Mouse (Mus musculus) heart, adult 2 months (tissue): Measurements from ENCODE around the gene Atxn2. TPM values are rescaled to one million over a fixed set of nuclear protein-coding genes. Genes with fewer than 3 reads are reported as not detected.
A peak's percentile ranks its signal among the peaks of the same experiment; 100 is the strongest.

Experiments used
- DNase-seq, 2 experiments: peaks; one replicate each; pipeline ENCODE4 v3.0.0; 2021
- H3K27ac ChIP-seq: fragments of 200-600 bp; 2 replicates; pipeline ENCODE4 v1.8.1; 2022
- H3K27me3 ChIP-seq: fragments of 200-500 bp; 2 replicates; pipeline ENCODE4 v1.6.1; 2012; ENCODE audit warnings: mild to moderate bottlenecking, low read length, inconsistent platforms, mixed read lengths; ENCODE audit not compliant: control insufficient read depth, insufficient read depth
- H3K36me3 ChIP-seq: fragments of 200-500 bp; 2 replicates; pipeline ENCODE4 v1.6.1; 2012; ENCODE audit warnings: low read length, inconsistent platforms; ENCODE audit not compliant: control insufficient read depth, insufficient read depth
- H3K4me1 ChIP-seq: fragments of 200-500 bp; 2 replicates; pipeline ENCODE4 v1.6.1; 2011; ENCODE audit warnings: low read length; ENCODE audit not compliant: control insufficient read depth, insufficient read depth
- H3K4me3 ChIP-seq: fragments of 200-600 bp; 2 replicates; pipeline ENCODE4 v1.8.1; 2022
- H3K79me2 ChIP-seq: fragments of 200-500 bp; replicated peaks from 2 replicates; pipeline ENCODE4 v1.6.1; 2012; ENCODE audit warnings: mild to moderate bottlenecking, inconsistent platforms, low read length, moderate library complexity, mixed read lengths; ENCODE audit not compliant: control insufficient read depth, insufficient read depth
- H3K9ac ChIP-seq: fragments of 200-500 bp; 2 replicates; pipeline ENCODE4 v1.6.1; 2012; ENCODE audit warnings: low read depth, mild to moderate bottlenecking, control low read depth, inconsistent platforms, low read length, mixed read lengths
- CTCF ChIP-seq: fragments of 200-600 bp; IDR thresholded peaks from 2 replicates; pipeline ENCODE4 v1.8.1; 2022; ENCODE audit warnings: antibody characterized with exemption, mild to moderate bottlenecking, moderate library complexity
- EP300 ChIP-seq: fragments of 200-500 bp; IDR thresholded peaks from 2 replicates; pipeline ENCODE4 v1.6.1; 2011; ENCODE audit warnings: low read depth, low read length, control low read depth; ENCODE audit not compliant: insufficient read depth
- POLR2A ChIP-seq: fragments of 200-500 bp; IDR thresholded peaks from 2 replicates; pipeline ENCODE4 v1.6.1; 2011; ENCODE audit warnings: mild to moderate bottlenecking, low read depth, low read length, control low read depth; ENCODE audit not compliant: insufficient read depth
- WGBS: fragments of 180-500 bp; shearing (Covaris S2); methylation state at CpG from one replicate; pipeline ENCODE4 v1.1.7; 2018; 5-methylcytosine and 5-hydroxymethylcytosine counted together
- intact Hi-C: fragments of 180-260 bp; cut with DNase I; formaldehyde crosslinking; loops from one replicate; pipeline ENCODE4 v1.15.1; 2025
- polyA plus RNA-seq: library from polyadenylated mRNA; depleted of rRNA; stranded (reverse); fragments of >200 nt; gene quantifications from 2 replicates; pipeline ENCODE4 v1.2.3, GENCODE M21; 2012
- total RNA-seq, 2 experiments: library from RNA; stranded (reverse); gene quantifications; 2 replicates each; pipeline ENCODE4 v1.2.3; 2021

Atxn2 gene
- total and polyA plus RNA-seq, 3 experiments, result 133 to 161 (median 155) TPM

- Histone ChIP-seq H3K27me3 (no peaks in the 10 kb centered on the region), H3K4me1 (peaks cover 15% of the 10 kb centered on the region), H3K79me2 (no peaks in the 10 kb centered on the region), H3K36me3 (peaks cover 5% of the 10 kb centered on the region), H3K27ac (no peak overlapping the region), H3K9ac (no peak overlapping the region), H3K4me3 (no peak overlapping the region)
- no peak for TF ChIP-seq POLR2A
- TF ChIP-seq CTCF, result no peak
- no peak for TF ChIP-seq EP300
- WGBS, result 82% methylated on average over 9 of the region's 9 CpGs
- no peak for DNase-seq
- intact Hi-C loops, result no loop called here
These were observed 106.4 kb downstream of the Atxn2 start for GRCm38 (mm10) chr5:121817551-121817950.

- intact Hi-C loops, result no loop called here
- Histone ChIP-seq H3K36me3 (peaks cover 6% of the 10 kb centered on the region), H3K27me3 (no peaks in the 10 kb centered on the region), H3K27ac (no peak overlapping the region), H3K4me3 (no peak overlapping the region), H3K79me2 (no peaks in the 10 kb centered on the region), H3K4me1 (peaks cover 20% of the 10 kb centered on the region), H3K9ac (no peak overlapping the region)
- no peak for TF ChIP-seq EP300
- TF ChIP-seq CTCF, result no peak
- TF ChIP-seq POLR2A, result no peak
- peak in 1 of 2 experiments; percentile 21 for DNase-seq
- 91% methylated on average over 7 of the region's 7 CpGs for WGBS
These were observed 107.3 kb downstream of the Atxn2 start for GRCm38 (mm10) chr5:121818401-121818800.

DNA sequence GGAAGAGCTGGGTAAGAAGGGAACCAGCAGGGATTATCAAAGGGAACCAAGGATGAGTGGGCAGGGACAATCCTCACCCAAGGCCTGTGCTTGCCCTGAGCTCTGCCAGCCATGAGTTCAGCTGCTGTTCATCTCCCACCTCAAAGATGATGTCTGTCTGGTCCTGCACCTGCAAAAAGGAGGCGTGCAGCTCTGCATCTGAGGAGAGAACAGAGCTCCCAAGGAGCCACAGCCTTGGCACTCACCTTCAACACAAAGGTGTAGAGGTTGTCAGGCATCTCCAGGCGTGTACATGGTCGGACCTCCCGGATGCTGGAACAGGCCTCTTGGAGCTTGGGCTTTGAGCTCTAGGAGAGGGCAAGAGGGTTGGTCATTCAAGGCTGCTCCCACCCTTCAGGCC lies 107.7 kb downstream of the Atxn2 start:
- intact Hi-C loops, result no loop called here
- WGBS, result 93% methylated on average over 4 of the region's 4 CpGs
- H3K9ac ChIP-seq, result no peak overlapping the region
- no peaks in the 10 kb centered on the region for H3K27me3 ChIP-seq
- H3K36me3 ChIP-seq, result peaks cover 9% of the 10 kb centered on the region
- no peak for DNase-seq
- no peak overlapping the region for H3K4me3 ChIP-seq
- no peaks in the 10 kb centered on the region for H3K79me2 ChIP-seq
- H3K4me1 ChIP-seq, result peaks cover 25% of the 10 kb centered on the region
- no peak overlapping the region for H3K27ac ChIP-seq
- TF ChIP-seq POLR2A (no peak), CTCF (no peak)

DNA sequence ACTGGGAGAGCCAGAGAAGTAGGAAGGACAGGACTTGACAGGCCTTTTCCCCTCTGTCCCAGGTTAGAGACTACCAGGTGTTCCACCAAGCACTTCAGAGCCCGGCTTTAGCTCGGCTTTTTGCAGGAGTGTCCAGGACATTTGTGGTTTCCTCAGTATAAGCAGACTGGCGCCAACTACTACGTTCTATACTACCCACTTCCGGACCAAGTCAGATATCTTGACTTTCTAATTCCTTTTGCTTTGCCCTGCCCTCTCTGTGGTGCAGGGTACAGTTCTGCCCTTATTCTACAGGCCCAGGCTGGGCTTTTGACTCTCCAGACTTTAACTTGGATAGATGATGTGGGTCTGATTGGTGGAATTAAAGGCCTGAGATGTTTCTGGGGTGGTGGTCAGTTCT lies 108.4 kb downstream of the Atxn2 start:
- H3K4me3 ChIP-seq, result no peak overlapping the region
- 71% methylated on average over 5 of the region's 5 CpGs for WGBS
- TF ChIP-seq EP300, result no peak
- TF ChIP-seq CTCF, result no peak
- TF ChIP-seq POLR2A, result no peak
- peaks cover 9% of the 10 kb centered on the region for H3K36me3 ChIP-seq
- no peak for DNase-seq
- H3K4me1 ChIP-seq, result peaks cover 29% of the 10 kb centered on the region
- intact Hi-C loops, result no loop called here
- H3K79me2 ChIP-seq, result no peaks in the 10 kb centered on the region
- H3K27me3 ChIP-seq, result no peaks in the 10 kb centered on the region
- H3K9ac ChIP-seq, result no peak overlapping the region
- H3K27ac ChIP-seq, result no peak overlapping the region

- H3K4me1 ChIP-seq, result peaks cover 31% of the 10 kb centered on the region
- no peaks in the 10 kb centered on the region for H3K79me2 ChIP-seq
- peak in 1 of 2 experiments; percentile 21 for DNase-seq
- no peak overlapping the region for H3K4me3 ChIP-seq
- WGBS, result 56% methylated on average over 2 of the region's 2 CpGs
- H3K27me3 ChIP-seq, result no peaks in the 10 kb centered on the region
- H3K36me3 ChIP-seq, result peaks cover 14% of the 10 kb centered on the region
- no peak overlapping the region for H3K9ac ChIP-seq
- intact Hi-C loops, result no loop called here
- H3K27ac ChIP-seq, result peak overlapping the region; percentile 6; the same call in 1 of the 2 replicates
- no peak for TF ChIP-seq EP300
- no peak for TF ChIP-seq POLR2A
- TF ChIP-seq CTCF, result no peak
These were observed 109.0 kb downstream of the Atxn2 start for GRCm38 (mm10) chr5:121820161-121820560.

- Histone ChIP-seq H3K4me1 (peaks cover 35% of the 10 kb centered on the region), H3K36me3 (peaks cover 19% of the 10 kb centered on the region), H3K4me3 (no peak overlapping the region), H3K27me3 (no peaks in the 10 kb centered on the region), H3K9ac (no peak overlapping the region), H3K79me2 (no peaks in the 10 kb centered on the region), H3K27ac (peak overlapping the region; percentile 6; the same call in 1 of the 2 replicates)
- WGBS, result 17% methylated on average over 3 of the region's 3 CpGs
- intact Hi-C loops, result no loop called here
- TF ChIP-seq CTCF (no peak), POLR2A (no peak), EP300 (no peak)
- DNase-seq, result no peak
These were observed 109.5 kb downstream of the Atxn2 start for GRCm38 (mm10) chr5:121820657-121821056.
